Mouse (Mus musculus): ENCODE data around the gene Il4ra.
A peak's percentile ranks its signal among the peaks of the same experiment; 100 is the strongest.

The Il4ra gene

GRCm38 (mm10) chr7:125551766-125552709, at the start of gene Il4ra:
TSS of gene Il4ra (plus strand) at chr7:125552120.
- peak; percentile 86 to 88 for DNase-seq (ENCODE audit: low spot score in 2 of 2)

GRCm38 (mm10) chr7:125503374-125504092, 48.4 kb upstream of the Il4ra start:
- no peak for DNase-seq (ENCODE audit: low spot score in 2 of 2)

GRCm38 (mm10) chr7:125504618-125505017, 47.3 kb upstream of the Il4ra start:
- no peak for DNase-seq (ENCODE audit: low spot score in 2 of 2)

- DNase-seq (ENCODE audit: low spot score in 2 of 2): no peak
Observed at GRCm38 (mm10) chr7:125505568-125505967, 46.4 kb upstream of the Il4ra start.

GRCm38 (mm10) chr7:125507279-125507678, 44.6 kb upstream of the Il4ra start:
- no peak for DNase-seq (ENCODE audit: low spot score in 2 of 2)

- no peak for DNase-seq (ENCODE audit: low spot score in 2 of 2)
Observed at GRCm38 (mm10) chr7:125511432-125511831, 40.5 kb upstream of the Il4ra start.

- DNase-seq (ENCODE audit: low spot score in 2 of 2): no peak
Observed at GRCm38 (mm10) chr7:125511852-125512251, 40.1 kb upstream of the Il4ra start.

GRCm38 (mm10) chr7:125515081-125515853, 36.7 kb upstream of the Il4ra start:
- DNase-seq (ENCODE audit: low spot score in 2 of 2): no peak

- DNase-seq (ENCODE audit: low spot score in 2 of 2): no peak
Observed at GRCm38 (mm10) chr7:125516723-125517122, 35.2 kb upstream of the Il4ra start.

GRCm38 (mm10) chr7:125517470-125517869, 34.5 kb upstream of the Il4ra start:
- DNase-seq (ENCODE audit: low spot score in 2 of 2): no peak

GRCm38 (mm10) chr7:125519715-125520114, 32.2 kb upstream of the Il4ra start:
- DNase-seq (ENCODE audit: low spot score in 2 of 2): no peak

GRCm38 (mm10) chr7:125523051-125523450, 28.9 kb upstream of the Il4ra start:
- no peak for DNase-seq (ENCODE audit: low spot score in 2 of 2)

GRCm38 (mm10) chr7:125527186-125527585, 24.7 kb upstream of the Il4ra start:
- DNase-seq (ENCODE audit: low spot score in 2 of 2): no peak

- no peak for DNase-seq (ENCODE audit: low spot score in 2 of 2)
Observed at GRCm38 (mm10) chr7:125527901-125528580, 23.9 kb upstream of the Il4ra start.

GRCm38 (mm10) chr7:125539351-125539750, 12.6 kb upstream of the Il4ra start:
- DNase-seq (ENCODE audit: low spot score in 2 of 2): no peak

GRCm38 (mm10) chr7:125541026-125541425, 10.9 kb upstream of the Il4ra start:
- no peak for DNase-seq (ENCODE audit: low spot score in 2 of 2)

- DNase-seq (ENCODE audit: low spot score in 2 of 2): no peak
Observed at GRCm38 (mm10) chr7:125541821-125542220, 10.1 kb upstream of the Il4ra start.

GRCm38 (mm10) chr7:125542335-125543050, 9.4 kb upstream of the Il4ra start:
- DNase-seq (ENCODE audit: low spot score in 2 of 2): no peak

GRCm38 (mm10) chr7:125543497-125543896, 8.4 kb upstream of the Il4ra start:
- DNase-seq (ENCODE audit: low spot score in 2 of 2): no peak

GRCm38 (mm10) chr7:125545331-125545730, 6.6 kb upstream of the Il4ra start:
- DNase-seq (ENCODE audit: low spot score in 2 of 2): no peak

GRCm38 (mm10) chr7:125546727-125547126, 5.2 kb upstream of the Il4ra start:
- DNase-seq (ENCODE audit: low spot score in 2 of 2): no peak

All from urinary bladder, adult 18-20 months (tissue).